ENCODE assay signal across 19 mouse cellular contexts in the genomic region with DNA sequence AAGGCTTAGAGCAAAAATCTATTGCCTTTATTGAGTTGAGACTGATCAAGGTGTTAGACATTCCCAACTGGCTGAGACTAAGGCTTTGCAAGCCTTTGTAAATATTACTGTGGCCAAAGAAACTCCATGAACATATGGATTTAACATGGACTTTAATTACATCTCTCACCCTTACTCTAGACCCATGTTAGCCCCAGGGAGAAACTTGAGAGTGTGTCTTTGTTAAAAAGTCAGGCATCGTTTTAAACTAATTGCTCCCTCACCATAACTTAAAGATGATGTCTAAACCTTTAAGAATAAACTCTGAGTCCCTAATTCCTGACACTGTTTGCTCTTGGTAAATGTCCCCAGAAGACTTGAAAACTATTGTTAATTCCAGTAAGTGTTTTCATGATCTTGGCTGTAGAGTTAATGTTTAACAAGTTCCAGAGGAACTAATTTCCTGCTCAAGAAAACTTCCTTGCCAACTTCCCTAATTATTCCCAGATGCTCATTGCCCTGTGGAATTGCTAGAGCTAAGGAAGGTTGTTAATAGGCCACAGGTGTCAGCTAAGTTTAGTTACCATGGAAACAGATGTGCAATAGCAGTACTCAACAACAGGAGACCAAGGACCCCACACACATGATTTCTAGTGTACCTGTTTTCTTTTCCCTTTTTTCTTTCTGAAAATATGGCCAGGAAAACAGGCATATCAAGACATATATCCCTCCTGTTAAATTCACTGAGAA. TPM values are rescaled to one million over a fixed set of nuclear protein-coding genes. Genes with fewer than 3 reads are reported as not detected.
DNase-seq lines count a peak whose midpoint lies in the region; ATAC-seq lines count a peak whose summit lies in the region.
"Had no signal": no experiment of that assay in that cellular context is flagged by ENCODE, and none has a peak within 500 bp of the region (broad histone marks: within the 10 kb centered on the region; RNA-seq: fewer than 3 reads in every experiment).

No protein-coding gene starts in this region.

- no peaks in the 10 kb centered on the region for H3K36me3 ChIP-seq in embryonic facial prominence, embryonic 11.5 days (replicated peaks; ENCODE audit: control insufficient read depth, insufficient read depth, low read depth, low read length)
- H3K36me3 ChIP-seq in limb, embryonic 12.5 days: no peaks in the 10 kb centered on the region
- H3K36me3 ChIP-seq: G1E; intestine, embryonic 15.5 days; neural tube, embryonic 13.5 days had no signal

- H3K4me2 ChIP-seq in embryonic facial prominence, embryonic 11.5 days (ENCODE audit: low read depth, low read length): no peak overlapping the region
- H3K4me2 ChIP-seq in limb, embryonic 12.5 days: no peak overlapping the region
- H3K4me2 ChIP-seq: intestine, embryonic 15.5 days; neural tube, embryonic 13.5 days had no signal

- peak; percentile 17 to 29 for DNase-seq in heart, adult 9 months (ENCODE audit: low spot score in 2 of 2)
- DNase-seq in heart, postnatal 14 days: no peak
- peak; percentile 83 for DNase-seq in embryo, embryonic 10 days (ENCODE audit: low spot score)
- peak; percentile 93 for DNase-seq in embryonic facial prominence, embryonic 11.5 days (ENCODE audit: low spot score)
- no peak for DNase-seq in right cerebral cortex, postnatal 25 days
- no peak for DNase-seq in adipocyte (ENCODE audit: low spot score)
- DNase-seq: adrenal gland, postnatal 10 days; cerebellum, postnatal 10 days; heart, adult 2 months; left cerebral cortex, postnatal 4 days; lung, adult 2 months; spleen, adult 18-20 months had no signal

- H3K4me1 ChIP-seq in embryonic facial prominence, embryonic 11.5 days (ENCODE audit: control insufficient read depth, insufficient read depth, low read length): no peaks in the 10 kb centered on the region
- peaks cover 9% of the 10 kb centered on the region for H3K4me1 ChIP-seq in limb, embryonic 12.5 days (replicated peaks)
- H3K4me1 ChIP-seq: intestine, embryonic 15.5 days; neural tube, embryonic 13.5 days had no signal

- 14% methylated on average over 1 of the region's 1 CpGs for WGBS in embryonic facial prominence, embryonic 11.5 days
- WGBS in limb, embryonic 12.5 days: 7% methylated on average over 1 of the region's 1 CpGs

- ATAC-seq in embryonic facial prominence, embryonic 11.5 days (replicated peaks; ENCODE audit: insufficient number of reproducible peaks, low FRiP score, low TSS enrichment, low read depth): peak; percentile 89
- ATAC-seq in limb, embryonic 12.5 days (ENCODE audit: insufficient number of reproducible peaks, insufficient read depth, low FRiP score, low TSS enrichment, low read depth): peak; percentile 93
- ATAC-seq: intestine, embryonic 15.5 days had no signal

- no peak overlapping the region for H3K27ac ChIP-seq in embryonic facial prominence, embryonic 11.5 days (replicated peaks; ENCODE audit: low read depth, low read length)
- peak overlapping the region; percentile 88 for H3K27ac ChIP-seq in limb, embryonic 12.5 days
- H3K27ac ChIP-seq: heart, adult 2 months; intestine, embryonic 15.5 days; neural tube, embryonic 13.5 days had no signal

- no peaks in the 10 kb centered on the region for H3K9me3 ChIP-seq in embryonic facial prominence, embryonic 11.5 days (replicated peaks; ENCODE audit: control insufficient read depth, low read length)
- H3K9me3 ChIP-seq in limb, embryonic 12.5 days: no peaks in the 10 kb centered on the region
- H3K9me3 ChIP-seq: G1E; intestine, embryonic 15.5 days; neural tube, embryonic 13.5 days had no signal

- intact Hi-C loops in heart, postnatal 14 days (cut with DNase I): no loop called here

- H3K9ac ChIP-seq in embryonic facial prominence, embryonic 11.5 days (replicated peaks; ENCODE audit: low read length): no peak overlapping the region
- H3K9ac ChIP-seq in limb, embryonic 12.5 days (replicated peaks): no peak overlapping the region
- H3K9ac ChIP-seq: intestine, embryonic 15.5 days; neural tube, embryonic 13.5 days had no signal

- H3K4me3 ChIP-seq in embryonic facial prominence, embryonic 11.5 days (ENCODE audit: low read depth, low read length): no peak overlapping the region
- H3K4me3 ChIP-seq in limb, embryonic 12.5 days (replicated peaks): no peak overlapping the region
- H3K4me3 ChIP-seq: heart, adult 2 months; intestine, embryonic 15.5 days; neural tube, embryonic 13.5 days had no signal

- no peaks in the 10 kb centered on the region for H3K27me3 ChIP-seq in embryonic facial prominence, embryonic 11.5 days (ENCODE audit: control insufficient read depth, insufficient read depth, low read length)
- no peaks in the 10 kb centered on the region for H3K27me3 ChIP-seq in limb, embryonic 12.5 days
- H3K27me3 ChIP-seq: intestine, embryonic 15.5 days; neural tube, embryonic 13.5 days had no signal

RNA-seq across cellular contexts. Expression of gene Olfr514, which starts 28.4 kb away (rescaled TPM):
- total RNA-seq in heart, postnatal 14 days (2021): not detected
- not detected in 2 replicates for polyA plus RNA-seq in embryonic facial prominence, embryonic 11.5 days (2014; fragmentation: Nextera tagmentation; extraction: Ambion mirVana)
- not detected in 2 replicates for polyA plus RNA-seq in limb, embryonic 12.5 days (2016; fragmentation: Nextera tagmentation; extraction: Ambion mirVana)
- total RNA-seq: adrenal gland, postnatal 10 days; G1E; heart, adult 2 months; hematopoietic stem cell, adult 5-6 weeks; layer of hippocampus, postnatal 14 days; left cerebral cortex, postnatal 4 days; megakaryocyte progenitor cell, adult 5-6 weeks had no signal
- polyA plus RNA-seq: G1E; heart, adult 2 months; intestine, embryonic 15.5 days; lung, adult 2 months; neural tube, embryonic 13.5 days had no signal

RNA-seq across cellular contexts. Expression of gene Olfr513, which starts 46.6 kb away (rescaled TPM):
- not detected for total RNA-seq in heart, postnatal 14 days (2021)
- not detected in 2 replicates for polyA plus RNA-seq in embryonic facial prominence, embryonic 11.5 days (2014; fragmentation: Nextera tagmentation; extraction: Ambion mirVana)
- polyA plus RNA-seq in limb, embryonic 12.5 days (2016; fragmentation: Nextera tagmentation; extraction: Ambion mirVana): not detected in 2 replicates
- total RNA-seq: adrenal gland, postnatal 10 days; G1E; heart, adult 2 months; hematopoietic stem cell, adult 5-6 weeks; layer of hippocampus, postnatal 14 days; left cerebral cortex, postnatal 4 days; megakaryocyte progenitor cell, adult 5-6 weeks had no signal
- polyA plus RNA-seq: G1E; heart, adult 2 months; intestine, embryonic 15.5 days; lung, adult 2 months; neural tube, embryonic 13.5 days had no signal

RNA-seq across cellular contexts. Expression of gene Olfr516, which starts 53.0 kb away (rescaled TPM):
- not detected for total RNA-seq in heart, postnatal 14 days (2021)
- not detected in 2 replicates for polyA plus RNA-seq in embryonic facial prominence, embryonic 11.5 days (2014; fragmentation: Nextera tagmentation; extraction: Ambion mirVana)
- polyA plus RNA-seq in limb, embryonic 12.5 days (2016; fragmentation: Nextera tagmentation; extraction: Ambion mirVana): not detected in 2 replicates
- total RNA-seq: adrenal gland, postnatal 10 days; heart, adult 2 months; hematopoietic stem cell, adult 5-6 weeks; layer of hippocampus, postnatal 14 days; left cerebral cortex, postnatal 4 days; megakaryocyte progenitor cell, adult 5-6 weeks had no signal
- polyA plus RNA-seq: G1E; heart, adult 2 months; intestine, embryonic 15.5 days; lung, adult 2 months; neural tube, embryonic 13.5 days had no signal

Comparison
In these comparisons a context has a peak if more than half of its experiments do, and no peak if none do; other contexts are left out.
1. DNase-seq: peak in heart, adult 9 months (2 of 2), embryo, embryonic 10 days (single experiment) and embryonic facial prominence, embryonic 11.5 days (single experiment); none in heart, postnatal 14 days (0 of 2), right cerebral cortex, postnatal 25 days (single experiment) and adipocyte (single experiment).